Mouse (Mus musculus): ENCODE measurements around the gene Stat2.
"Not testable (repeated sequence)": the region's sequence is repeated elsewhere in the genome, so short reads cannot be mapped to it uniquely, and the experiment has no call there.

Stat2 gene

DNA sequence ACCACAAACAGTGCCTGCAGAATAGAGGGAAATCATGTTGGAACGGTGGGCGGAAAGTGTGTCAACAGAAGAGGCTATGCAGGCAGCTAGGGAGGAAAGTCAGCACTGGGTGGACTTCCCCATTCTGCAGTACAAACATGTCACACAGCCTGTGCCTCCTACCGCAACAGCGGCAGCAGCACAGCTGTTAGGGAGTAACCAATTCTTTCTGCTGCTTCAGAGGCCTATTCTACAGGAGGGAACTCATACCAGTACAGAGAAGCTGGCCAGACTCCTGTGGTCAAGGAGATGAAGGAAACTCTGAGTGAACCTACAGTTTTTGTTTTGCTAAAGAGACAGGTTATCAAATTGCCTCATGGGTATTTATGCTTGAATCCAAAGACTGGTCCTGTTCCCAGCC, 11.4 kb upstream of the Stat2 start:
- DNase-seq (ENCODE audit: low spot score): no peak

- no peak for DNase-seq (ENCODE audit: low spot score)
Measured at GRCm38 (mm10) chr10:128259946-128260345, 10.4 kb upstream of the Stat2 start.

DNA sequence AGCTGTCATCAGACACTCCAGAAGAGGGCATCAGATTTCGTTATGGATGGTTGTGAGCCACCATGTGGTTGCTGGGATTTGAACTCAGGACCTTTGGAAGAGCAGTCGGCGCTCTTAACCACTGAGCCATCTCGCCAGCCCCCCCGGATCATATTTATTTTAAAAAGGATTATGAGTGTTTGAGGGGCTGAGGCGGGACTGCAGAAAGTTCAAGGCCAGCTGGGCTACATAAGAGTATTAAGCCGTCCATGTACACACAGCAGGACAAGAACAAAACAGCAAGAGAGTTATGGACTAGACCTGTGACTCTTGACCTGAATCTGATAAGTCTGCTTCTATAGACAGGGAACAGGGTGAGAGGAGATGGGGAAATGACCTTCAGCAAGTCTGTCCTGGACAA, 10.0 kb upstream of the Stat2 start:
- not testable (repeated sequence) for DNase-seq (ENCODE audit: low spot score)

GRCm38 (mm10) chr10:128262300-128262699, 8.1 kb upstream of the Stat2 start:
- DNase-seq (ENCODE audit: low spot score): no peak

DNA sequence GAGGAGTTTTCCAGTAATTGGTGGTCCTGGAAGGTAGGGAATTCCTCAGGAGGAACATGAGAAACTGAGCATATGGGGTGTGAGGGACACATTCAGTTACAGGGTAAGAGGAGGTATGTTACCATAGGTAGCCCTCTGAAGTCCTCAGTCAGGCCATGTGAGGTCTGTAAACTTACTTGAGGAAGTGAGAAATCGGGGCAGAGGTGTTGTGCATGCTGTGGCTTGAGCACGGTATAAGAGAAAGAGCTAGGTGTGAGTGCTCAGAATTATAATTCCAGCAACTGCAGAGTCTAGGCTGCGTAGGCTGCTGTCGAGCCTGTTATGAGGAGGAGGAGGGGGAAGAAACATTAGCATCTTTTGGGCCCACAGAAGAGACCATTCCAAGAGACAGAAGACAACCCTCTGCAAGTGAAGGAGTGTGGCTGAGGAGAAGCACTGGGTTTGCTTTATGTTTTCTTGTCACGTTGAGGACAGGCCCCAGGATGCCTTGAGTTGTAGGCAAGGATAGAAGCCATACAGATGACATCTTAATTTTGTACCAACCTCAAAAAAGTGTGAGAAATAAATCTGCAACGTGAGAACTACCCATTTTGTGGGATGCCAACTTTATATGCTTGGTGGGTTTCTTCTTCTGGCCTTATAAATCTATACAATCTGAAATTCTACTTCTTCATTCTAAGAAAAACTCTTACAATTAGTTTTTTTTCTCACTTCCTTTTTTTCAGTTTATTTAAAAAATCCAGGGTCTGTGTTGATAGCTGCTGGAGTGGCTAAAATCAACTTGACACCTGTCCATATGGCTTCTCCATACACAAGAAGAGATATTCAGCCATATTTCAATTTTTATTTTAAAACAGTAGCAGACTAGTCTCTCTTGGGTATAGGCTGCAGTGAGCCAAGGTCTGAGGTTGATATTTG, 6.7 kb upstream of the Stat2 start:
- no peak for DNase-seq (ENCODE audit: low spot score)

DNA sequence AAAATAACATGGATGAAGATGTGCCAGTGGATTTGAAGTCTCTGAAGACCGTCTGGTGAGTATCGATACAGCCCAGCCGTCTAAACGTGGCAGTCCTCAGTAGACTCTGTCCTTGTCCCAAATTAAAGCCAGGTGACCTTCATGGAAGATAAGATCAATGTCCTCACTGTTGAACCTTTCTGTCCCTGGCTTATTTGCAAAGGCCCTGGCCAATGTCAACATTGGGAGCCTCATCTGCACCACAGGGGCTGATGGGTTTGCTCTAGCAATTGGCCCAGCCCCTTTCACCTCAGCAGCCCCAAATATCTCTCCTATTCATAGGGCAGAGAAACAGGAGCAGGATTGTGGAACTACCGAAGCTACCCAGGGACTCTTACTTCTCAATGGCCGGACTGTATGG, 2.0 kb upstream of the Stat2 start, which contains the start of gene Apof:
Gene Apof (plus strand): TSS at position 301 of the 400 bp plus-strand sequence.
- DNase-seq (ENCODE audit: low spot score): no peak

- no peak for DNase-seq (ENCODE audit: low spot score)
Measured at GRCm38 (mm10) chr10:128269206-128269910, 1.0 kb upstream of the Stat2 start.

- DNase-seq (ENCODE audit: low spot score): no peak
Measured at GRCm38 (mm10) chr10:128270866-128271265, 507 bp downstream of the Stat2 start.

- DNase-seq (ENCODE audit: low spot score): no peak
Measured at GRCm38 (mm10) chr10:128271883-128272282, 1.5 kb downstream of the Stat2 start.

DNA sequence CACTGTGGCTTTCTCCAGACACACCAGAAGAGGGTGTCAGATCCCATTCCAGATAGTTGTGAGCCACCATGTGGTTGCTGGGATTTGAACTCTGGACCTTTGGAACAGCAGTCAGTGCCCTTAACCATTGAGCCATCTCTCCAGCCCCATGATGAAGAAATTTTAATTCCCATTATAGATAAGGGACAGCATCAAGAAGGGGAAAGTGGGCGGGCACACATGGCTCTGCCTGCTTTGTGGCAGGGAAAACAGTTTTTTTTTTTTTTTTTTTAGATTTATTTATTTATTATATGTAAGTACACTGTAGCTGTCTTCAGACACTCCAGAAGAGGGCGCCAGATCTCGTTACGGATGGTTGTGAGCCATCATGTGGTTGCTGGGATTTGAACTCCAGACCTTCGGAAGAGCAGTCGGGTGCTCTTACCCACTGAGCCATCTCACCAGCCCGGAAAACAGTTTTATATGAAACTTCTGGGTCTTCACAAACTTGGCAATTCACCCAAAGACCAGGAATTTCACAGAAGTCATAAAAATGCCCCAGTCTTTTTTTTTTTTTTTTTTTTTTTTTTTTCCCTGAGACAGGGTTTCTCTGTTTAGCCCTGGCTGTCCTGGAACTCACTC, 2.6 kb downstream of the Stat2 start:
- not testable (repeated sequence) for DNase-seq (ENCODE audit: low spot score)

GRCm38 (mm10) chr10:128275374-128275773, 5.0 kb downstream of the Stat2 start:
- not testable (repeated sequence) for DNase-seq (ENCODE audit: low spot score)

DNA sequence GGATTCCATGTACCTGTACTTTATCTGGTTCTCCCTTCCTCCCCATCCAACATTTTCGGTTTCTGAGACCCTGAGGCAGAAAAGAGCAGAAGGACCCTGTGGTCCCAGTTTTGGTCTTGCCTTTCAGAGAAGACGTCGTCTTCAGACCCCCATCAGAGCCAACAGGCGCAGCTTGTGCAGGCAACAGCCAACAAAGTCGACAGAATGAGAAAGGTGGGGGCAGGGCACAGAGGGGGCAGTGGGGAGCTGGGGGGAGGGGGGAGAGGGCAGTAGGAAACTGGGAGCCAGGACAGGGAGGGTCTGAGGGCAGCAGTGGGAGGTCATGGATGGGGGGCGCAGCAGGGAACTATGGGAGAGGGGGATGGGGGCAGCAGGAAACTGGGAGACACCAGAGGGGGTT, 7.8 kb downstream of the Stat2 start:
- no peak for DNase-seq (ENCODE audit: low spot score)

DNA sequence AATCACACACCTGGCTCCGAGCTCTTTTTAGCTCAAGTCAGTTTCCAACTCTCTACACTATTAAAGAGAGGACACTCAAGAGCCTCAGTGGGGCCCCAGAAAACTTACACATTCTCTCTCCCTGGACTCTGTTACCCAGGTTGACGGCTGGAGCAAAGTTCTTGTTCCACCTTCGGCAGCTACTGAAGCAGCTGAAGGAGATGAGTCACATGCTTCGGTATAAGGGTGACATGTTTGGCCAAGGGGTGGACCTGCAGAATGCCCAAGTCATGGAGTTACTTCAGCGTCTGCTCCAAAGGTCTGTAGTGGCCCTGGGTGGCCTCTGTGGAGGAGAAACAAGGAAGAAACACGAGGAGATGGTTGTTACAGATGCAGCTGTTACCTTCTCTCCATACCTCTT, 10.6 kb downstream of the Stat2 start:
- DNase-seq (ENCODE audit: low spot score): no peak

DNA sequence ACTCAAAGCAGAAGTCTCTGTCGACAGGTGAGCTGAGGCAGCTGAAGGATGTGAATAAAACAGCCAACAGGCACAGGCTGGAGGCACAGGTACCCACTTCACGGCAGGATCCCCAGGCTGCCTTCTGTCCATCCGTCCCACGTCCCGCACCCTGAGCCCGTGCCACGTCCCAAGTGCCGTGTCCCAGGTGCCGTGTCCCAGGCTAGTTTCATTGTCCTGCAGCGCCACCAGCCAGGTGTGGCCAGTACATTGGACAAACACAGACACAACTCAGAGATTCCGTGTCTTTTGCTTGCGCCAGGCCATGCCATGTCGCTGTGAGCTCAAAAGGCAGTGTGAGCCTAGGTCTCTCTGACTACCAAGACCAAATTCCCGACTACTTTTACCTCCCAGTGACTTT, 11.3 kb downstream of the Stat2 start:
- no peak for DNase-seq (ENCODE audit: low spot score)

- DNase-seq (ENCODE audit: low spot score): no peak
Measured at GRCm38 (mm10) chr10:128282886-128283450, 12.6 kb downstream of the Stat2 start.

GRCm38 (mm10) chr10:128283604-128284579, 13.5 kb downstream of the Stat2 start:
- peak; percentile 84 for DNase-seq (ENCODE audit: low spot score)

DNA sequence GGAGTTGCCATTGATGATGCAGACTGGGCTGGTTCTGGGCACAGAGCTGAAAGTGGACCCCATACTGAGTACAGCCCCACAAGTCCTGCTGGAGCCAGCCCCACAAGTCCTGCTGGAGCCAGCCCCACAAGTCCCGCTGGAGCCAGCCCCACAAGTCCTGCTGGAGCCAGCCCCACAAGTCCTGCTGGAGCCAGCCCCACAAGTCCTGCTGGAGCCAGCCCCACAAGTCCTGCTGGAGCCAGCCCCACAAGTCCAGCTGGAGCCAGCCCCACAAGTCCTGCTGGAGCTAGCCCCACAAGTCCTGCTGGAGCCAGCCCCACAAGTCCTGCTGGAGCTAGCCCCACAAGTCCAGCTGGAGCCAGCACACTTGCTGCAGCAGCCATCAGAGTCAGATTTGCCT, 20.2 kb downstream of the Stat2 start:
- DNase-seq (ENCODE audit: low spot score): not testable (repeated sequence)

DNA sequence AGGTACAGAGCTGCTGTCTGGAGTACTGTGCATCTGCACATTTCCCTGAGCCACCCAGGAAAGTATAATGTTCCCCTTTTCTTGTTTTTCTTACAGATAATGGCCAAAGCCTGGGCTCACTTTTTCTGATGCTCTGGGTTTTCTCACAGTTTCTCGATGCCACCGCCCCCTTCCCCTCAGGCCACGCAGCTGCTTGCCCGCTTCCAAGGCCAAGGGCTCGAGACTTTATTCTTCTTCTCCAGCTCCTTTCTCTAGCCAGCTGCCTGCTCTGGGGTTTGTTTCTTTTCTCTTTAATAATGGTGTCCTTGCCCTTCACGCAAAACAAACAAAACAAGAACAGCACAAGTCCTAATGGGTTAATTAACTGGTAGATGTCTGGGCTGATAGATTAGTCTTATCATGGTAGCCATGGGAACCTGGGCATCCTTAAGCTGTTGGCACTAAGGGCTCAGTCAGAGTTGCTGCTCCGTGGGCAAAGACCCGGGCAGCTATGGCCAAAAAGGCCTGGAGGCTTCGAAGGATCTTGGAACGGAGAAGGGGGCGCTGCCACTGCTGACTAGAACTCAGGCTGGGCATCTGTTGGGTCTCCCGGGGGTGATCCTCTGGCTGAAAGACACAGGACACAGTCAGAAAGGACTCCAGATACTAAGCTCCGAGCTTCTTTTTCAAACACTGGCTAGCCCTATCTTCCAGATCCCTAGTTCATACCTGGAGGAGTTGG, 26.2 kb downstream of the Stat2 start:
- no peak for DNase-seq (ENCODE audit: low spot score)

- DNase-seq (ENCODE audit: low spot score): no peak
Measured at GRCm38 (mm10) chr10:128297221-128297620, 26.9 kb downstream of the Stat2 start.

GRCm38 (mm10) chr10:128297622-128298021, 27.3 kb downstream of the Stat2 start:
- no peak for DNase-seq (ENCODE audit: low spot score)
